Comparison of ENCODE assay signal across 8 mouse cellular contexts in genomic region chr1:125482459-125483287, GRCm38 (mm10). TPM values are rescaled to one million over a fixed set of nuclear protein-coding genes. Genes with fewer than 3 reads are reported as not detected.
DNase-seq lines count a peak whose midpoint lies in the region; ATAC-seq lines count a peak whose summit lies in the region.

No protein-coding gene starts in this region.

- H3K9me3 ChIP-seq in stomach, embryonic 16.5 days (replicated peaks; ENCODE audit: control insufficient read depth, low read length): no peaks in the 10 kb centered on the region

- no peaks in the 10 kb centered on the region for H3K36me3 ChIP-seq in stomach, embryonic 16.5 days (ENCODE audit: control insufficient read depth, insufficient read depth, low read length)

- peak overlapping the region; percentile 72 for H3K27ac ChIP-seq in stomach, embryonic 16.5 days (ENCODE audit: low read length)

- 53% methylated on average over 10 of the region's 10 CpGs for WGBS in stomach, embryonic 16.5 days

- no peak for DNase-seq in frontal cortex, postnatal 25 days (ENCODE audit: low spot score in 2 of 2)
- peak; percentile 12 for DNase-seq in urinary bladder, postnatal 14 days (ENCODE audit: low spot score)
- no peak for DNase-seq in urinary bladder, postnatal 10 days (ENCODE audit: low spot score)
- peak; percentile 19 to 28 for DNase-seq in left cerebral cortex, postnatal 10 days (ENCODE audit: extremely low spot score in 1 of 2, low spot score in 2 of 2)
- DNase-seq in adrenal gland, postnatal 4 days (ENCODE audit: low spot score in 2 of 2): no peak
- no peak for DNase-seq in cerebellum, adult 11 months

- ATAC-seq in frontal cortex, adult (ENCODE audit: low TSS enrichment): peak; percentile 90
- ATAC-seq in stomach, embryonic 16.5 days (ENCODE audit: insufficient read depth, low FRiP score): peak; percentile 59

- H3K9ac ChIP-seq in stomach, embryonic 16.5 days (ENCODE audit: low read length): no peak overlapping the region

- no peak overlapping the region for H3K4me3 ChIP-seq in stomach, embryonic 16.5 days (replicated peaks; ENCODE audit: low read length)

- intact Hi-C loops in left cerebral cortex, postnatal 10 days (cut with DNase I): no loop called here

- no peaks in the 10 kb centered on the region for H3K27me3 ChIP-seq in stomach, embryonic 16.5 days (ENCODE audit: control insufficient read depth, insufficient read depth, low read length)

- 0 out of 2 replicates have a peak, but pooled peaks cover 3% of the 10 kb centered on the region for H3K4me1 ChIP-seq in stomach, embryonic 16.5 days (ENCODE audit: control insufficient read depth, insufficient read depth, low read length)

- H3K4me2 ChIP-seq in stomach, embryonic 16.5 days (ENCODE audit: low read depth, low read length): no peak overlapping the region

RNA-seq across cellular contexts. Expression of gene Actr3, which starts 47.1 kb away (rescaled TPM):
- total RNA-seq in left cerebral cortex, postnatal 10 days (2021): 100 to 1,000 TPM; 257 to 265 TPM
- 356 and 390 TPM in 2 replicates for polyA plus RNA-seq in stomach, embryonic 16.5 days (2015; fragmentation: Nextera tagmentation; extraction: Ambion mirVana)
- 100 to 1,000 TPM; 172 to 175 TPM for total RNA-seq in adrenal gland, postnatal 4 days (2021)

Comparison
In these comparisons a context has a peak if more than half of its experiments do, and no peak if none do; other contexts are left out.
1. DNase-seq: peak in urinary bladder, postnatal 14 days (single experiment) and left cerebral cortex, postnatal 10 days (2 of 2); none in frontal cortex, postnatal 25 days (0 of 2), urinary bladder, postnatal 10 days (single experiment), adrenal gland, postnatal 4 days (0 of 2) and cerebellum, adult 11 months (single experiment).